Mouse (Mus musculus) cerebellum, adult 9-10 months (tissue): ENCODE measurements at regions not wholly inside any gene's neighbourhood (a gene's known extent, or its start where the extent isn't known, plus 50 kb on each side); places are given as distances from the start of the nearest gene placed in this dataset.

Experiments used
- DNase-seq: peaks from one replicate; pipeline ENCODE4 v3.0.0; 2022

DNA sequence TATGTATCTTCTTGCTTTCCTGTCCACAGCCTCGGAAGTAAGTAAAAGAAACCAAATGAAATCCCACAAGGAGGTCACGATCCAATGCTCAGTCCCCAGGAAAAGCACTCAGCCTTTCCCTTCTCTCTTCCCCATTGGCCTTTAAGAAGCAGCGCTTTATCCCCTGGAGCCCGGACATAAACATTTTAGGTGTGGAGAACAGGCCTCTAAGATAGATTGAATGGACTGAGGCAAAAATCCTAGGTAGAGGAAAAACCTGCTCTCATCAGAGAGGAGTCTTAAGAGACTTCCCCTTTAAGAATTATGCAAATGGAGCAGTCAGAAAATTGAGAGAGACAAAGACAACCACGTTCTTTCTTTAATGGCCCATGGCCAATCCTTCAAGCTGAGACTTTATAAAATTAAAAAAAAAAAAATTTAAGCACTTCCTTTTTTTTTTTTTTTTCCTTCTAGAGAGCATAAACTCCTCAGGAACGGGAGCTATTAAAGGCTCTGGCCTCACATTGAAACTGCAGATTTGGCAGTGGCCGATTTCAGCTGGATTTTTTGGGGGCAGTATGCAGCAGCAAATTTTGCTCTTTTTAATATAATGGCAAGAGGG is 1020.5 kb downstream of the 9330182O14Rik start:
- peak; percentile 10 for DNase-seq

GRCm38 (mm10) chr15:41155169-41155638 is 1021.0 kb downstream of the 9330182O14Rik start:
- DNase-seq = peak; percentile 15

DNA sequence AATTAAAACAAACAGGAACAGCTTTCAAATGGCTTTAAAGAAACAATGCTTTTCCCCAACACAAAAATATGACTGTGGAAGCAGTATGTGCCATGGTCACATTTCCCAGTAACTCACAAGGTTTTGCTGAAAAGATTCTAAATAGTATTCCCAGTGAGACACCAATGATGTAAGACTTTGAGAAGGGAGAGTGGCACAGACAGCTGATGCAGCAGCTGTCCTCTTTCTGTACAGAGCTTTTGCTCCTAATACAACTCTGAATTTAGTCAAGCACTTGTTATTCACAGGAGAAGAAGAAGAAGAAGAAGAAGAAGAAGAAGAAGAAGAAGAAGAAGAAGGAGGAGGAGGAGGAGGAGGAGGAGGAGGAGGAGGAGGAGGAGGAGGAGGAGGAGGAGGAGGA is 1023.6 kb downstream of the 9330182O14Rik start:
- no peak for DNase-seq

DNA sequence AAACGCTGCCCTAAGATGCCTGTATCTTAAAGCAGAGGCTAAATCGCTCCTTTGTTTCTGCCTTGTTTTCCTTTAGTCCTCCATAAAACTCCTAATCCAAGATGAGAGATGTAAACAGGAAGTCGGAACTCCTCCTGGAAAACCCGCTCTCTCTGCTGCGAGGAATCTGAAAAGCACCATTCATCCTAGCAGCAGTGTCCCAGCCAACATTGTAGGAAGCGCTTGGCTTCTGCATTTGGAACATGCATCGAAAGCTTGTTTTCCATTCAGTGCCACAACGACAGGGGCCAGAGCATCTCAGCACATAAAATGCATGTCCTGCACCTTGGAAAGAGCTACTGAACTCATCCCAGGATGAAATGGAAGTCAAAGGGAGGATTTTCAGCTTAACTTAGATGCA is 1028.1 kb downstream of the 9330182O14Rik start:
- DNase-seq = peak; percentile 12

DNA sequence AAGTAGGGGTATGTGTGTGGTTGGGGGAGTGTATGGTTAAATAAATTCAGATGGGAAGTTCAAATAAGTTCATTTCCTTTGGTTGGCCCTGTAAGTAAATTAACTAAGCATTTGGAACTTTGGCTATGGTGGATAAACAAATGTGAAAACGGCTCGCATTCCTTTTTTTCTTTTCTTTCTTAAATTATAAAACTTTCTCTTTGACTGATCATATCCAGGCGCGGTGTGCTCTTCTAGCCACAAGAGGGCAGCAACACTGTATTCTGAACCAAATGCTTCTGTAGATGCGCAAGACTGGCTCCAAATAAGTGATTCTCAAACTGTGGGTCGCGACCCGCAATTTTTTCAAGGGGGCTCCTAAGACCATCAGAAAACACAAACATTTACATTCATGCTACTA is 1028.6 kb downstream of the 9330182O14Rik start:
- DNase-seq = peak; percentile 65

- peak; percentile 74 for DNase-seq
These were observed 1029.6 kb downstream of the 9330182O14Rik start for GRCm38 (mm10) chr15:41163643-41164358.

DNA sequence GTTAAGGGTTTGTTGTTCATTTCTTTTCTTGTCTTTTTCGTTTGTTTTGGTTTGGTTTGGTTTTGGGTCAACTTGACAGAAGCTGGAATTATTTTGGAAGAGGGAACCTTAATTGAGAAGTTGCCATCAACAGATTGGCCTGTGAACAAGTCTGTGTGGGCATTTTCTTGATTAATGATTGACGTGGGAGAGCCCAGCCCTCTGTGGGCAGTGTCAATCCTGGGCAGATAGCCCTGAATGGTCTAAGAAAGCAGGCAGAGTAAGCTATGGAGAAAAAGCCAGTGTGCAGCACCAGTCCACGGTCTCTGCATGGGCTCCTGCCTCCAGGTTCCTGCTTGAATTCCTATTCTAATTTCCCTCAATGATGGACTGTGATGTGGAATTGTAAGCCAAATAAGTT is 1031.4 kb downstream of the 9330182O14Rik start:
- no peak for DNase-seq

DNA sequence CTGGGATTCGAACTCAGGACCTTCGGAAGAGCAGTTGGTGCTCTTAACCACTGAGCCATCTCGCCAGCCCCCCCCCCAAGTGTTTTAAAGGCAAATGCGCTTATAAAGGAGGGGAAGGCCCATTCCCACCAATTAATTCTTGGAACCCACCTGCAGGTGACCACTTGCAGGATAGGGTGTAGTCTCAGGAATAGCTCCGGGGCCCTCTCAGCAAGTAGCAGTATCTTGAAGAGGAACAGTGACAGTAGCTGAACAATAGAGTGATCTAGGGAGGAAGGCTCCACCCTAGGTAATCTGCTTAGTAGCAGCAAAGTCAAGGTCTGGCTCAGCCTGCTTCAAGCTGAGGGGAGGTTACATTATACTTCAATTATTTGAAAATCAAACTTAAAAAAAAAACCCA is 1056.6 kb downstream of the 9330182O14Rik start:
- no peak for DNase-seq

- DNase-seq = peak; percentile 83
These were observed 1059.1 kb downstream of the 9330182O14Rik start for GRCm38 (mm10) chr15:41193240-41193639.

GRCm38 (mm10) chr15:41223801-41224200 is 1089.6 kb downstream of the 9330182O14Rik start:
- no peak for DNase-seq

GRCm38 (mm10) chr15:41232406-41233060 is 1098.4 kb downstream of the 9330182O14Rik start:
- DNase-seq = no peak
